Mouse (Mus musculus) NIH3T3 (cell line): ENCODE results near the gene Akr1a1.
"Not testable (repeated sequence)": the region's sequence is repeated elsewhere in the genome, so short reads cannot be mapped to it uniquely, and the experiment has no call there.

Source experiments
- DNase-seq: peaks from one replicate; pipeline ENCODE4 v3.0.0-alpha.2; 2012; ENCODE audit warnings: low read depth

Akr1a1 gene

DNA sequence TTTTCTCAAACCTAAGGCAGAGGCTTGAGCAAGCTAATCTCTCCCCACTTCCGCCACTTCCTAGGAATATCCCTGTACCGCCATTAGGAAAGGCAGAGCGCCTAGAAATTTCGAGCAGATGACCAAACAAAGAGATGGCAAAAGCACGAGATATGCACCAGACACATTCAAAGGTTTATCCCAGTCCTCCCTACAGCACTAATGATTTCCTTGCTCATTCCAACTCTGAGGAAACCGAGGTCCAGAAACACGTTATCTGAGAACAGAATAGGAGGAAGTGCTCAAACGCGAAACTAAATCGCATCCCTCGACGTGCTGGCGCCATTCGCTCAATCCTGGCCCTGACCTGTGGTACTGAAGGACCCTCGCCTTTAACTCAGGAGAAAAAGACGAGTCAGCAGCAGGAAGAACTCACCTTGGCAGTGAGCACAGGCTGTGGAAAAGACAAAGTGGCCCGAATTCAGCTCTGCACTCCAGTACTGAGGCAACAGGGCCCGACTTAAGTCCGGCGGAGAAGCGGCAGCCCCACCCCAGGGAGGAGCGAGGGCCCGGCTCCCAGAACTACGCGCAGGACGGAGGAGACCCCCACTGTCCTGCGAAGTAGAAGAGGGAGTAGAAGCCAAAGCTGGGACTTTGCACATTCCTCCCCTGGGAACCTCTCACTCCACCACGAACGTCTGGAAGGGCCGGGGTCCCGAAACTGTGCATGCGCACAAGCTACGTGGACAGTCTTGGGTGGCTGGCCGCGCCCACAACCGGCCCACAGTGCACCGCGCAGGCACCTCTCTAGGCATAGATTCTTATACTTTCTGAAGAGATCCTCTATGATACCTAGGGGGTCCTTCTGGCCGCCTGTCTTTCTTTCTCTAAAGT is at the start of gene Akr1a1:
Gene Akr1a1 (minus strand): TSS at position 757 of the 873 bp plus-strand sequence.
- peak; percentile 97 for DNase-seq

DNA sequence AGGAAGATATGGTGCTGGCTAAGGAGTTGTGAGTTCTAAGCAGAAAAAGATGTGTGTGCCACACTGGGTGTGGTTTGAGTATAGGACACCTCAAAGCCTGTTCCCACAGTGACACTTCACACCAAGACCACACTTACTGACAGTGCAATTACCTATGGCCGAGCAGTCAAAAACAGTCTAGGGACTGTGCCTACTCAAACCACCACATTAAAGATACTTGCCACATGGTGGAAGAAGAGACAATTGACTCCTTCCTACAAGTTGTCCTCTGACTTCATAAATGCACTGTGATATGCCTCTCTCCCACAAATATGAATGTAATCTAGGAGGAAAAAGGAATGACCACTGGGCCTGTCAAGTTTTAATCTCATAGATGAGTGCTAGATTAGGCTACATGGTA is 49.5 kb upstream of the Akr1a1 start:
- DNase-seq, result no peak

DNA sequence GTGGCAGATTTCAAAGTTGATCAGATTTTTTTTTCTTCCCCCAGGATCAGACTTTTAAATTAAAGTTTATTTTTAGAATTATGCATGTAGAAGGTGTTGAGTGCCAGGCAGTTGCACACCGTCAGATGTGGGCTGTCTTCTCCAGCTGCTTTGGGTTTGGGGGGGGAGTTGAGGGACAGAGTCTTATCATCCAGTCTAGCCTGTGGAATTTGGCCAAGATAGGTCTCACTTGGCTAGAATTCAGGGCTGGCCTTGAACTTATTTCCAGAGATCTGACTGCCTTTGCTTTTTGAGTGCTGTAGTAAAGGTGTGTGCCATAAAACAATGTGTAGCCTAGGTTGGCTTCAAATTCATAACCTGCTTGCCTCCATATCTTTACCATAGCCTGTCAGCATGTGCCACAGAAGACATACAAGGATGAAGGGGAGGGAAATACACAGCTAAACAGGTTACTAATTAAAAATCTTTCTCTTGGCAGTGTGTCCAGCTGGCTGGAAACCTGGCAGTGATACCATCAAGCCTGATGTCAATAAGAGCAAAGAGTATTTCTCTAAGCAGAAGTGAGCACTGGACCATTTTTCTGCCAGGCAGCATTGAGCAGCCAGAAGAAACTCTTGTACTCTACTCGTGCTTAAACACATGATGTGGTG is 47.3 kb upstream of the Akr1a1 start:
- DNase-seq, result no peak

GRCm38 (mm10) chr4:116693785-116694184 is 42.3 kb upstream of the Akr1a1 start:
- DNase-seq, result no peak

DNA sequence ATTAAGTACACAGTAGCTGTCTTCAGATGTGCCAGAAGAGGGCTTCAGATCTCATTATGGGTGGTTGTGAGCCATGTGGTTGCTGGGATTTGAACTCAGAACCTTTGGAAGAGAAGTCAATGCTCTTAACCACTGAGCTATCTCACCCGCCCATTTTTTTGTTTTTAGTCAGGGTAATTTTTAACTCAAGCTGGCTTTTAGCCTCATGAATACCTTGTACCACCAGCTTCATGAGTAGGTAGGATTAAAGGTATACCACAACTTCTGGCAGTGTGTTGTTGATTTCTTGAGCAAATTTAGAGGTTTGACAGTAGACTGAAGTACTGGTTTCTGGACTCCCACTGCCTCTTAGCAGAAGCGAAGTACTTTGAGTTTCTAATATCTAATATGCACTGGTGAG is 40.7 kb upstream of the Akr1a1 start:
- no peak for DNase-seq

DNA sequence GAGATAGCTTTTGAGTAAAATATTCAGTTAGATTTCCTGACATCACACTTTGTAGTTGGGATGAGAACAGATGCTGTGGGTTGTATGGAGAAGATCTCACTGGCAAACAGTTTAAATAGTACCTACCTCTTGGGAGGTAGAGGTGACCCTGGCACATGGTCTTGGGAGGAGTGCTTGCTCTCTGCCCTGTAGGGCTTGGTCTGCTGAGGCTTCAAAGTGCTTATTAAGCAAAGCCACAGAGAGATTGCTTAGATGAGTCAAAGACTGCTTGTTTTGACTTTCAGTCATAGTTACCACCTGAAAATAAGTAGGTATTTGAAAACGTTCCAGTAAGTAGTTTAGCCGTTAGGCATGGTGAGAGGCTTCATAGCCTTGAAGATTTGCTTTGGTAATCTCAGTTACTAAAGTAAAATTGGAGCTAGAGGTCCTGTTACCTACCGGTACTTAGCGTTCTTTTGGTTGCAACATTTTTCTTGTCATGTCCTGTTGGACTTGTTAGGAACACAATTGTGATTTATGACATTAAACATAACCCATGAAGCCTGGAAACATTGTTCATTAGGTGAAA is 37.9 kb upstream of the Akr1a1 start:
- no peak for DNase-seq

- peak; percentile 19 for DNase-seq
Measured at GRCm38 (mm10) chr4:116687041-116687440, 35.6 kb upstream of the Akr1a1 start.

DNA sequence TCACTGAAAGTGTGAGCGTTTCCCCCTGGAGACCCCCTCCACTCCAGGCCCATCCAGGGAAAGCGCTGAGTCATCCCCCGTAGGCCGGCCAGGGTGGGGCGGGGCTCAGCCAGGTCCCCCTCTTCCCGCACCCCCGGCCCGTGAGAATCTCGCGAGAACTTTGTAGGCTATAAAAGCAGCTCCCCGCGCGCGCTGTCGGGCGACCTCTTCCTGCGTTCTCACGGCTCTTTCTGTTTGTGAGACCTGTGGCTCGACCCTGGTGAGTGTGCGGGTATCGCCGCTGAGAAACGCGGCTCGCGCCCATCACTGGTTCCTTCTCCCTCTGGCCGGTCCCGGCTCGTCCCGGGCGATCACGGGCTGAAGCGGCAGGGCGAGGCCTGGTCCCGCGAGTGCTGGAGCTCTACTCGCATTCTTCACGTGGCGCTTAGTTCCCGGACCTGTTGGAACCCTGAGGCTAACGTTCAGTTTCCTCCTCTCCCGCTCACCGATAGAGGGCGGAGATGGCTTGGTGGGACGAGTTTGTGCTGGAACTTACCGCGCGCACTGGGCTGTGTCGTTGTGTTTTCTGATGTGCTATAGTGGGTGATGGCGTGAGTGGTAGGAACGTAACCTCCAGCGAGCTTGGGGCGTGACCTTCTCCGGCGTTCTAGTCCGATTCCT is 34.1 kb upstream of the Akr1a1 start, which contains the start of gene Prdx1:
Gene Prdx1 (plus strand): TSS at position 143 of the 660 bp plus-strand sequence.
- peak; percentile 98 for DNase-seq

- DNase-seq, result peak; percentile 30
Measured at GRCm38 (mm10) chr4:116684665-116685064, 33.2 kb upstream of the Akr1a1 start.

DNA sequence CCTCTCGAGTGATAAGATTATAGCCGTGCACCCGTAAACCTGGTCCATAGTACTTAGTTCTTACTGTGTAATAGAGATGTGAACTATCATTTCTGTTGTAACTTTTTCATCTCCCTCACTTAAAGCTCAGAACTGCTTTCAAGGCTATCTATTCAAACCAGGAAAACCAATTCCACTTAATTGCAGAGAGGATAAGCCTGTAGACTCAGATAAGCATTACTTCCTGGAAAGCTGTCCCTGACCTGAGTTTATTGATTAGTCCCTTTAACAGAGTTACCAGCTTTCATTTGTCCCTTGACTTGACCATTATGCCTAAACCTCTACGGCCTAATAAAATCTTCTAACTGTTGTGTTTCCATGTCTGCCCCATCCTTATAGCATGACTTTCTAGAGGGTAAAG is 32.5 kb upstream of the Akr1a1 start:
- no peak for DNase-seq

DNA sequence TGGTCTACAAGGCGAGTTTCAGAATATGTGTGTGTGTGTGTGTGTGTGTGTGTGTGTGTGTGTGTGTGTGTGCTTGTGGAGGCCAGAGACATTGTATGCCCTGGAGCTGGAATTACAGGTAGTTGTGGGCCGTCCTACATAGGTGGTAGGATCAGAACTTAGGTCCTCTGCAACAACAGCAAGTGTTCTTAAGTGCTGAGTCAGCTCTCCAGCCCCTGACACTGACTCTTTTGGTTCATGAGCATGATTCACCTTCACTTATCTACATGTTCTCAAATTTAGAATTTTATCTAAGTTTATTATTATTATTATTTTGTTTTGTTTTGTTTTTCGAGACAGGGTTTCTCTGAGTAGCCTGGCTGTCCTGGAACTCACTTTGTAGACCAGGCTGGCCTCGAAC is 29.0 kb upstream of the Akr1a1 start:
- DNase-seq, result not testable (repeated sequence)

- peak; percentile 60 for DNase-seq
Measured at GRCm38 (mm10) chr4:116679141-116679540, 27.7 kb upstream of the Akr1a1 start.

GRCm38 (mm10) chr4:116677808-116678207 is 26.3 kb upstream of the Akr1a1 start:
- peak; percentile 27 for DNase-seq

DNA sequence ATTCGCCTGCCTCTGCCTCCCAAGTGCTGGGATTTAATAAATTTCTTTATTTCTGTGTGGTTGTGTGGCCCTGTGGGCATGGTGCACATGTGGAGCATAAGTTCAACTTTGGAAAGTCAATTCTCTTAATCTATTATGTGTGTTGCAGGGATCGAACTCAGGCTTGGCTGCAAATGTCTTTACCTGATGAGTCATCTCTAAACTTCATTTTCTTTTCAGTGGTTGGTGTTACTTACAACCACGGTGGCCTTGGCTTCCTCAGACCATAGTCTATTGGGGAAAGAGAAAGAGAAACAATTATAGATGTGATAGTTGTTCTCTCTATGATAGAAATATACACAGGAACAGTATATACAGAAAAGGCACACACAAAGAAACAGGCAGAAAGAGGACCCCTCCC is 24.5 kb upstream of the Akr1a1 start:
- DNase-seq, result peak; percentile 25

DNA sequence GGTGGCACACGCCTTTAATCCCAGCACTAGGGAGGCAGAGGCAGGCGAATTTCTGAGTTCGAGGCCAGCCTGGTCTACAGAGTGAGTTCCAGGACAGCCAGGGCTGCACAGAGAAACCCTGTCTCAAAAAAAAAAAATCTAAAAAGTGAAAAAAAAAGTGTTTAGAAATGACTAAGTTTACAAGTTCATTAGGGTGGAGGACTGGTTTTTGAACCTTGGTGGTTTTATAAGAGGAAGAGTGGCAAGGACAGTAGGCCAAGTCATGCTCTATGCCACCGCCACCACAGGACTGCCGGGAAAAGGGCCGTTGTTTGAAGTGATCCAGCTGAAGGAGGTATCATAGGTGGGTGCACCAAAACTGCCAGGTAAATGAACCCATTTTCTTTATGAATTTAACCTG is 23.3 kb upstream of the Akr1a1 start:
- DNase-seq, result not testable (repeated sequence)

DNA sequence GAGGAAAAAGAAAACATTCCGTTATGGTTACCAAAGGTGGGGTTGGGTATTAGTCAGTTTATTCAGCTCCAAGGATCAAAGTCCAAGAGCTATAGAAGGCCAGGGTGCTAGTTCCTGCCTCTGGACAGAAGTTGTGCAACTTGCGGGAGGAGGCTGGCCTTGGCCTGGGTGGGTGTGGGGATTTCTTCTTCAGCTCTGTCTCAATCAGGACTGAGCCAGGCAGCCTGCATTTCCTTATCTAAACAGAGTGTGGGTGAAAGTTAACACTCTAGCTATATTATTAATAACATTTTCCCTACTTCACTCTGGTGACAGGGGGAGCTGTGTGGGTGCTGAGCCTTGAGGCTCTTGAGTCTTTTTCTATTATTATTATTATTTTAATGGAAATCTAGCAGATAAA is 21.3 kb upstream of the Akr1a1 start:
- peak; percentile 80 for DNase-seq

DNA sequence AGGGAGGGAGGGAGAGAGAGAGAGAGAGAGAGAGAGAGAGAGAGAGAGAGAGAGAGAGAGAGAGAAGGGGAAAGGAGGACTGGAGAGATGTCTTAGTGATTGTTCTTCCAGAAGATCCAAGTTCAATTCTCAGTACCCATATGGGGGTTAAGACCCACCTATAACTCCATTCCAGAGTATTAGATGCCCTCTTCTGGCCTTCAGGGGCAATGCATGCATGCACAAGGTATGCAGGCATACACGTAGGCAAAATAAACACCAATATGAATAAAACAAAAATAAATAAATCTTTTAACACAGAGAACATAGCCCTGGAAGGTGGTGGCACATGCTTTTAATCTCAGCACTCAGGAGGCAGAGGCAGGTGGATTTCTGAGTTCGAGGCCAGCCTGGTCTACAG is 17.8 kb upstream of the Akr1a1 start:
- peak; percentile 37 for DNase-seq

DNA sequence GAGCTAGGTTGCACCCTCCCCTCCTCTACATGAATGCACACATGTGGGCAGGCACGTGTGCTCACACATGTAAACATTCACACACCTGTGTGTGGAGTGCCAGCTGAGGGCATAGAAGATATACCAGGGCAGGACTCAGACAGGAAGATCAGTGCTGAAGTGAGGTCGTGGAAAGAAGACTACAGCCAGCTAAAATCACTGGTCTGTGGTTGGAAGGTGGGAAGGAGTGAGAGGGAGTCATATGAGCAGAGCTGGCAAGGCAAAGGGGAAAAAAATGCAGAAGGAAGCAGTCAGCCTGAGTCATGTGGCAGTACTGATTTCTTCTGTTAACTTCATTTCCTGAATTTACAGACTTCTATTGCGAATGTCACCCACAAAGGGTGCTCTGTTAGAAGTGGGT is 16.7 kb upstream of the Akr1a1 start:
- DNase-seq, result peak; percentile 86

GRCm38 (mm10) chr4:116666625-116667024 is 15.1 kb upstream of the Akr1a1 start:
- no peak for DNase-seq

DNA sequence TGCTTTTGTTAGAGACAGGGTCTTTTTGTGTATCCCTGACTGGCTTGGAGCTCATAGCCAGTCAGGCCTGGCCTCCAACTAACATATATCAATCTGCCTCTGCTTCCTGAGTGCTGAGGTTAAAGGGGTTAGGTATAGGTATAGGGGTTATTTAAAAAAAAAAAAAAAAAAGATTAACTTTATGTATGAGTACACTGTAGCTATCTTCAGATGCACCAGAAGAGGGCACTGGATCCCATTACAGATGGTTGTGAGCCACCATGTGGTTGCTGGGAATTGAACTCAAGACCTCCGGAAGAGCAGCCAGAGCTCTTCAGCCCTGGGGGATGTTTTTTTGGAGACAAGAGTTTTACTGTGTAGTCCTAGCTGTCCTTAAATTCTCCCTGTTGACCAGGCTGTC is 10.5 kb upstream of the Akr1a1 start:
- no peak for DNase-seq

GRCm38 (mm10) chr4:116660829-116661228 is 9.3 kb upstream of the Akr1a1 start:
- DNase-seq, result no peak

- DNase-seq, result not testable (repeated sequence)
Measured at GRCm38 (mm10) chr4:116659916-116660315, 8.4 kb upstream of the Akr1a1 start.
